In the genomic region with DNA sequence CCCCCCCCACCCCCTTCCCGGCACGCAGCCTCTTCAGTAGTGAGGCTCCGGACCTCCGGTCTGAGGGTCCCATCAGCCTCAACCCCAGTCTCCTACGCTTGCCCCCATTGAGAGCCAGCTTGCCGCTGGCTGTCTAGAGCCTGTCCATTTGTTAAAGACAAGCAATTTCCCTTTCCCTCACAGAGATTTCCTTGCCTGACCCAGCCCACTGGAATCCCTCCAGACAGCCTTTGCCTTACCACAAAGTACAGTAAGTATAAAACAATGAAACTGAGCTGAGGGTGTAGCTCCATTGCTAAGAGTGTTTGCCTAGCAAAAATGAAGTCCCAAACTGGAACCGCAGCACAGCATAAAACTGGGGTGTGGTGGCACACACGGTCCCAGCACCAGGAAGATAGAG, we compare ENCODE assay signal across 9 mouse cellular contexts.
DNase-seq lines count a peak whose midpoint lies in the region; ATAC-seq and TF ChIP-seq lines count a peak whose summit lies in the region.
"Had no signal": no experiment of that assay in that cellular context is flagged by ENCODE, and none has a peak within 500 bp of the region (broad histone marks: within the 10 kb centered on the region; RNA-seq: fewer than 3 reads in every experiment).

No protein-coding gene starts in this region.

- H3K27ac ChIP-seq in hindbrain, embryonic 10.5 days: peak overlapping the region; percentile 67
- H3K27ac ChIP-seq in hindbrain, postnatal 0 days: no peak overlapping the region
- 0 out of 2 replicates have a peak overlapping the region, but pooled peaks have one; percentile 7 for H3K27ac ChIP-seq in heart, embryonic 11.5 days (ENCODE audit: low read depth, low read length)
- H3K27ac ChIP-seq in stomach, embryonic 14.5 days (ENCODE audit: low read length): no peak overlapping the region; the same call in 1 of the 2 replicates

- no peak overlapping the region for H3K4me3 ChIP-seq in hindbrain, embryonic 10.5 days
- no peak overlapping the region for H3K4me3 ChIP-seq in hindbrain, postnatal 0 days (ENCODE audit: low read length)
- H3K4me3 ChIP-seq in heart, embryonic 11.5 days (ENCODE audit: low read depth, low read length): no peak overlapping the region
- H3K4me3 ChIP-seq in stomach, embryonic 14.5 days (ENCODE audit: low read depth, low read length): no peak overlapping the region
- H3K4me3 ChIP-seq: erythroblast, embryonic 14.5 days had no signal

- H3K27me3 ChIP-seq in hindbrain, embryonic 10.5 days (ENCODE audit: insufficient read depth, poor library complexity, severe bottlenecking): peaks cover 11% of the 10 kb centered on the region
- H3K27me3 ChIP-seq in hindbrain, postnatal 0 days (ENCODE audit: insufficient read depth, low read length): no peaks in the 10 kb centered on the region
- H3K27me3 ChIP-seq in heart, embryonic 11.5 days (ENCODE audit: control insufficient read depth, insufficient read depth, low read length): no peaks in the 10 kb centered on the region
- H3K27me3 ChIP-seq in stomach, embryonic 14.5 days (ENCODE audit: control insufficient read depth, insufficient read depth, low read length): 0 out of 2 replicates have a peak, but pooled peaks cover 3% of the 10 kb centered on the region

- H3K9me3 ChIP-seq in hindbrain, embryonic 10.5 days: no peaks in the 10 kb centered on the region
- no peaks in the 10 kb centered on the region for H3K9me3 ChIP-seq in hindbrain, postnatal 0 days (ENCODE audit: low read length)
- no peaks in the 10 kb centered on the region for H3K9me3 ChIP-seq in heart, embryonic 11.5 days (replicated peaks; ENCODE audit: control insufficient read depth, low read length)
- no peaks in the 10 kb centered on the region for H3K9me3 ChIP-seq in stomach, embryonic 14.5 days (ENCODE audit: control insufficient read depth, low read depth, low read length)

- no peak overlapping the region for H3K4me2 ChIP-seq in hindbrain, postnatal 0 days (ENCODE audit: low read depth, low read length)
- H3K4me2 ChIP-seq in heart, embryonic 11.5 days: no peak overlapping the region
- H3K4me2 ChIP-seq in stomach, embryonic 14.5 days (replicated peaks; ENCODE audit: low read depth, low read length): 0 out of 2 replicates have a peak overlapping the region, but pooled peaks have one; percentile 16

- DNase-seq in hindbrain, embryonic 10.5 days (ENCODE audit: low spot score): no peak
- no peak for DNase-seq in hindbrain, postnatal 0 days (ENCODE audit: low spot score)
- DNase-seq in kidney, postnatal 14 days: peak; percentile 76
- DNase-seq in neural tube, embryonic 10.5 days (ENCODE audit: extremely low spot score, low spot score): no peak
- DNase-seq in embryo, embryonic 9.5 days (ENCODE audit: extremely low spot score): no peak
- DNase-seq in layer of hippocampus, adult 8-10 months (ENCODE audit: low spot score in 2 of 2): no peak

- 47% methylated on average over 8 of the region's 8 CpGs for WGBS in hindbrain, embryonic 10.5 days
- WGBS in hindbrain, postnatal 0 days: 39% methylated on average over 8 of the region's 8 CpGs
- 62% methylated on average over 8 of the region's 8 CpGs for WGBS in heart, embryonic 11.5 days (ENCODE audit: insufficient replicate concordance)
- 42% methylated on average over 8 of the region's 8 CpGs for WGBS in stomach, embryonic 14.5 days

- no peak overlapping the region for H3K9ac ChIP-seq in hindbrain, postnatal 0 days (replicated peaks; ENCODE audit: low read length)
- H3K9ac ChIP-seq in heart, embryonic 11.5 days (ENCODE audit: low read depth, low read length): 0 out of 2 replicates have a peak overlapping the region, but pooled peaks have one; percentile 8
- H3K9ac ChIP-seq in stomach, embryonic 14.5 days (replicated peaks; ENCODE audit: low read depth, low read length): no peak overlapping the region

- no peak for ATAC-seq in hindbrain, postnatal 0 days
- ATAC-seq in heart, embryonic 11.5 days (replicated peaks; ENCODE audit: insufficient number of reproducible peaks, low FRiP score, low TSS enrichment): no peak
- no peak for ATAC-seq in stomach, embryonic 14.5 days (ENCODE audit: insufficient number of reproducible peaks, insufficient read depth, low FRiP score, low read depth)

- H3K4me1 ChIP-seq in hindbrain, embryonic 10.5 days (replicated peaks): peaks cover 22% of the 10 kb centered on the region
- H3K4me1 ChIP-seq in hindbrain, postnatal 0 days (ENCODE audit: insufficient read depth, low read length): no peaks in the 10 kb centered on the region
- 0 out of 2 replicates have a peak, but pooled peaks cover 3% of the 10 kb centered on the region for H3K4me1 ChIP-seq in heart, embryonic 11.5 days (ENCODE audit: control insufficient read depth, insufficient read depth, low read length)
- no peaks in the 10 kb centered on the region for H3K4me1 ChIP-seq in stomach, embryonic 14.5 days (ENCODE audit: control insufficient read depth, insufficient read depth, low read length)

- no peaks in the 10 kb centered on the region for H3K36me3 ChIP-seq in hindbrain, embryonic 10.5 days
- H3K36me3 ChIP-seq in hindbrain, postnatal 0 days (ENCODE audit: insufficient read depth, low read length): no peaks in the 10 kb centered on the region
- H3K36me3 ChIP-seq in heart, embryonic 11.5 days (ENCODE audit: control insufficient read depth, insufficient read depth, low read length): no peaks in the 10 kb centered on the region
- no peaks in the 10 kb centered on the region for H3K36me3 ChIP-seq in stomach, embryonic 14.5 days (ENCODE audit: control insufficient read depth, insufficient read depth, low read length)

- no peak for TF ChIP-seq CTCF in hindbrain, postnatal 0 days (IDR thresholded peaks at IDR 0.05; ENCODE audit: low read depth)

Comparison
In these comparisons a context has a peak if more than half of its experiments do, and no peak if none do; other contexts are left out.
1. H3K27ac ChIP-seq: peak in hindbrain, embryonic 10.5 days (single experiment) and heart, embryonic 11.5 days (single experiment); none in hindbrain, postnatal 0 days (single experiment) and stomach, embryonic 14.5 days (single experiment).